Mouse (Mus musculus) liver, embryonic 14.5 days (tissue): ENCODE data around the gene Hadha.

Experiments used
- CTCF ChIP-seq: IDR thresholded peaks from 2 replicates; pipeline ENCODE4 v1.5.1; 2016; ENCODE audit warnings: antibody characterized with exemption, low read depth, control low read depth
- EP300 ChIP-seq: IDR thresholded peaks from 2 replicates; pipeline ENCODE4 v1.6.1; 2016; ENCODE audit warnings: antibody characterized with exemption, low read depth

DNA sequence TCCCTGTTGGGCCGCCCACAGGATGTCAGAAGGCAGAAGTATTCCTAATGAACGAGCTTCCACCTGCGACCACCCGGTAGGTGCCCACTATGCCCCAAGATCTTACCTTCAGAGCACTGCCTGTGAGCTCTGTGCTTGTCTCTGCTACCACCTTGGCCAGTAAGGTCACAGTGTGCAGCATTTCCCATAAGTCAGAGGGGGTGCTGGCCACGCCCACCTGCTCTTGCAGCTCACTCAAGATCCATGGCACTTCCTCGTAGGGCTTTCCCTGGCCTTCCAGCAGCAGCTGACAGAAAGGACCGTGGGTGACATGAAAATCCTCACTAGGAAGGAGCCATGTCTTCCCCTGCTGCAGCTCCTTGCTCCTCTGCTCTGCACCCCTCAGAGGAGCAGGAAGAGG, 43.3 kb upstream of the Hadha start:
- TF ChIP-seq CTCF (no peak), EP300 (no peak)
